19 mouse cellular contexts compared by ENCODE assay signal in the genomic region with DNA sequence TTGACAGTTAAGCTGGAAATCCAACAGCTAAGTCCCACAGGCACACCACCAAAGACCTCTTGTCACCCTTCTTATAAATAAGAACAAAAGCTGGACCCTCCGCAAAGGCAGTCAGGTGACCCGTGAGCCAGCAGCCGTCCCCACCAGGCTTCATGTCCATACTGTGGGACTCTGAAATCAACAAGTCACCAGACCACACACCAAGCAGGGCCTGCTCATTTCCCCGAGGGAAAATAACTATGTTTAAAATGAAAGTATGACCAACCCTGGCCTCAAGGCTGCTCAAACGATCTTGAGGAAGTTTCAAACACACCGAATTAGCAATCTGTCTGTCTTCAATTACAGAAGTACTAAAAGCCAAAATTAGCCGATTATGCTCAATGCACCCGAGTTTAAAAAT.
DNase-seq lines count a peak whose midpoint lies in the region; ATAC-seq lines count a peak whose summit lies in the region.
"Had no signal": no experiment of that assay in that cellular context is flagged by ENCODE, and none has a peak within 500 bp of the region (broad histone marks: within the 10 kb centered on the region; RNA-seq: fewer than 3 reads in every experiment).

No protein-coding gene starts in this region.

- DNase-seq in heart, postnatal 14 days, result no peak
- DNase-seq in midbrain, embryonic 10.5 days (ENCODE audit: low spot score), result peak; percentile 55
- DNase-seq in embryonic facial prominence, embryonic 10.5 days (ENCODE audit: low spot score), result peak; percentile 49
- DNase-seq in splenic B cell, adult 2 months (ENCODE audit: low read depth, low spot score), result peak; percentile 34
- DNase-seq in right cerebral cortex, postnatal 25 days, result no peak
- no peak for DNase-seq in thymus, postnatal 10 days (ENCODE audit: low spot score in 2 of 2)
- DNase-seq: cerebellum, postnatal 14 days; kidney, adult 18-20 months; kidney, postnatal 36 days; midbrain, embryonic 14.5 days; thymus, postnatal 14 days had no signal

- peak overlapping the region; percentile 22; the same call in 1 of the 2 replicates for H3K4me2 ChIP-seq in heart, embryonic 12.5 days
- H3K4me2 ChIP-seq in midbrain, embryonic 13.5 days (replicated peaks), result no peak overlapping the region
- H3K4me2 ChIP-seq: limb, embryonic 13.5 days; neural tube, embryonic 13.5 days had no signal

- intact Hi-C loops in heart, postnatal 14 days (cut with DNase I), result loop anchor here (2.0 to 5.0 kb wide), 2 partner anchors 51 to 147 kb away; no protein-coding TSS in a partner anchor

- no peak for ATAC-seq in heart, embryonic 12.5 days (ENCODE audit: insufficient number of reproducible peaks, low FRiP score)
- ATAC-seq in midbrain, embryonic 13.5 days, result no peak
- ATAC-seq: CD4-positive, CD25-positive, alpha-beta regulatory T cell, adult 4 months; lung, postnatal 0 days had no signal

- H3K4me3 ChIP-seq in heart, embryonic 12.5 days, result no peak overlapping the region
- H3K4me3 ChIP-seq in midbrain, embryonic 10.5 days, result no peak overlapping the region; the same call in 1 of the 2 replicates
- H3K4me3 ChIP-seq in midbrain, embryonic 13.5 days (replicated peaks), result no peak overlapping the region
- H3K4me3 ChIP-seq in embryonic facial prominence, embryonic 10.5 days, result no peak overlapping the region
- H3K4me3 ChIP-seq: erythroblast, embryonic 14.5 days; hindbrain, embryonic 10.5 days; limb, embryonic 13.5 days; neural tube, embryonic 13.5 days had no signal

- H3K27ac ChIP-seq in heart, embryonic 12.5 days (ENCODE audit: poor library complexity, severe bottlenecking), result no peak overlapping the region
- H3K27ac ChIP-seq in midbrain, embryonic 10.5 days (replicated peaks), result no peak overlapping the region
- H3K27ac ChIP-seq in midbrain, embryonic 13.5 days, result no peak overlapping the region
- H3K27ac ChIP-seq in embryonic facial prominence, embryonic 10.5 days (replicated peaks), result no peak overlapping the region
- H3K27ac ChIP-seq: limb, embryonic 13.5 days; neural tube, embryonic 13.5 days had no signal

- no peak overlapping the region for H3K9ac ChIP-seq in heart, embryonic 12.5 days
- H3K9ac ChIP-seq in midbrain, embryonic 13.5 days (replicated peaks), result no peak overlapping the region
- H3K9ac ChIP-seq: limb, embryonic 13.5 days; neural tube, embryonic 13.5 days had no signal

- H3K36me3 ChIP-seq in heart, embryonic 12.5 days, result no peaks in the 10 kb centered on the region
- H3K36me3 ChIP-seq in midbrain, embryonic 10.5 days, result no peaks in the 10 kb centered on the region
- no peaks in the 10 kb centered on the region for H3K36me3 ChIP-seq in midbrain, embryonic 13.5 days
- no peaks in the 10 kb centered on the region for H3K36me3 ChIP-seq in embryonic facial prominence, embryonic 10.5 days (replicated peaks)
- no peaks in the 10 kb centered on the region for H3K36me3 ChIP-seq in splenic B cell, adult 2 months (ENCODE audit: control insufficient read depth, insufficient read depth, low read length, poor library complexity, severe bottlenecking)
- H3K36me3 ChIP-seq: hindbrain, embryonic 10.5 days; limb, embryonic 13.5 days; neural tube, embryonic 13.5 days had no signal

- H3K9me3 ChIP-seq in heart, embryonic 12.5 days (replicated peaks), result no peaks in the 10 kb centered on the region
- H3K9me3 ChIP-seq in midbrain, embryonic 10.5 days (replicated peaks), result no peaks in the 10 kb centered on the region
- H3K9me3 ChIP-seq in midbrain, embryonic 13.5 days, result no peaks in the 10 kb centered on the region
- no peaks in the 10 kb centered on the region for H3K9me3 ChIP-seq in embryonic facial prominence, embryonic 10.5 days
- H3K9me3 ChIP-seq: hindbrain, embryonic 10.5 days; limb, embryonic 13.5 days; neural tube, embryonic 13.5 days had no signal

- peaks cover 55% of the 10 kb centered on the region for H3K4me1 ChIP-seq in heart, embryonic 12.5 days (replicated peaks)
- peaks cover 68% of the 10 kb centered on the region for H3K4me1 ChIP-seq in midbrain, embryonic 10.5 days
- peaks cover 22% of the 10 kb centered on the region for H3K4me1 ChIP-seq in midbrain, embryonic 13.5 days (replicated peaks)
- peaks cover 56% of the 10 kb centered on the region for H3K4me1 ChIP-seq in embryonic facial prominence, embryonic 10.5 days

- no peaks in the 10 kb centered on the region for H3K27me3 ChIP-seq in heart, embryonic 12.5 days (replicated peaks)
- peaks cover 20% of the 10 kb centered on the region for H3K27me3 ChIP-seq in midbrain, embryonic 10.5 days (ENCODE audit: low read depth, poor library complexity, severe bottlenecking)
- H3K27me3 ChIP-seq in midbrain, embryonic 13.5 days, result peaks cover 45% of the 10 kb centered on the region
- H3K27me3 ChIP-seq in embryonic facial prominence, embryonic 10.5 days (replicated peaks; ENCODE audit: low read depth, poor library complexity, severe bottlenecking), result peaks cover 22% of the 10 kb centered on the region; the same call in 1 of the 2 replicates
- H3K27me3 ChIP-seq in splenic B cell, adult 2 months (ENCODE audit: control insufficient read depth, insufficient read depth, low read length, poor library complexity, severe bottlenecking), result no peaks in the 10 kb centered on the region

- WGBS in heart, embryonic 12.5 days, result 46% methylated on average over 8 of the region's 8 CpGs
- 31% methylated on average over 8 of the region's 8 CpGs for WGBS in midbrain, embryonic 10.5 days
- WGBS in midbrain, embryonic 13.5 days, result 27% methylated on average over 8 of the region's 8 CpGs
- 21% methylated on average over 8 of the region's 8 CpGs for WGBS in embryonic facial prominence, embryonic 10.5 days

Comparison
In these comparisons a context has a peak if more than half of its experiments do, and no peak if none do; other contexts are left out.
1. DNase-seq: peak in midbrain, embryonic 10.5 days (single experiment), embryonic facial prominence, embryonic 10.5 days (single experiment) and splenic B cell, adult 2 months (single experiment); none in heart, postnatal 14 days (0 of 2), right cerebral cortex, postnatal 25 days (single experiment) and thymus, postnatal 10 days (0 of 2).